Comparison of ENCODE assay signal across 8 mouse cellular contexts in genomic region chr3:52258532-52258931, GRCm38 (mm10). TPM values are rescaled to one million over a fixed set of nuclear protein-coding genes. Genes with fewer than 3 reads are reported as not detected.
A peak's percentile ranks its signal among the peaks of the same experiment; 100 is the strongest.
DNase-seq lines count a peak whose midpoint lies in the region; ATAC-seq and TF ChIP-seq lines count a peak whose summit lies in the region.
"Had no signal": no experiment of that assay in that cellular context is flagged by ENCODE, and none has a peak within 500 bp of the region (broad histone marks: within the 10 kb centered on the region; RNA-seq: fewer than 3 reads in every experiment).

No protein-coding gene starts in this region.

- no peaks in the 10 kb centered on the region for H3K9me3 ChIP-seq in intestine, postnatal 0 days (ENCODE audit: control insufficient read depth)
- H3K9me3 ChIP-seq: limb, embryonic 13.5 days had no signal

- H3K36me3 ChIP-seq in intestine, postnatal 0 days (ENCODE audit: control insufficient read depth, insufficient read depth): no peaks in the 10 kb centered on the region
- H3K36me3 ChIP-seq: limb, embryonic 13.5 days had no signal

- WGBS in intestine, postnatal 0 days: 42% methylated on average over 3 of the region's 3 CpGs

- ATAC-seq in intestine, postnatal 0 days: no peak

- no peak overlapping the region for H3K27ac ChIP-seq in intestine, postnatal 0 days (ENCODE audit: low read depth, low read length)
- H3K27ac ChIP-seq: limb, embryonic 13.5 days had no signal

- H3K4me3 ChIP-seq in intestine, postnatal 0 days (ENCODE audit: low read depth, low read length): no peak overlapping the region

- no peaks in the 10 kb centered on the region for H3K4me1 ChIP-seq in intestine, postnatal 0 days (replicated peaks; ENCODE audit: control insufficient read depth, insufficient read depth, low read length)

- H3K9ac ChIP-seq in intestine, postnatal 0 days (ENCODE audit: low read depth, low read length): no peak overlapping the region

- DNase-seq in testis, postnatal 10 days (ENCODE audit: low spot score): peak; percentile 50
- DNase-seq in testis, postnatal 14 days (ENCODE audit: low spot score): no peak
- DNase-seq in heart, adult 8-10 months (ENCODE audit: low spot score): peak; percentile 68
- peak; percentile 68 for DNase-seq in kidney, postnatal 14 days
- DNase-seq in MN1 (ENCODE audit: low spot score): no peak
- DNase-seq in spleen, adult 12 weeks (ENCODE audit: low spot score): no peak

- TF ChIP-seq CTCF in intestine, postnatal 0 days (IDR thresholded peaks at IDR 0.05; ENCODE audit: low read depth): no peak

- H3K4me2 ChIP-seq in intestine, postnatal 0 days (replicated peaks; ENCODE audit: low read depth): no peak overlapping the region

- 0 out of 2 replicates have a peak, but pooled peaks cover 5% of the 10 kb centered on the region for H3K27me3 ChIP-seq in intestine, postnatal 0 days (replicated peaks; ENCODE audit: control insufficient read depth, insufficient read depth, low read length)

RNA-seq across cellular contexts. Expression of gene Foxo1, which starts 9.6 kb away (rescaled TPM):
- total RNA-seq in heart, adult 8-10 months (2022): 10 to 100 TPM in 3 of 4 experiments, 1 to 10 TPM in 1; 9.4 to 11.7 (median 10.8) TPM
- polyA plus RNA-seq in intestine, postnatal 0 days (2015; fragmentation: Nextera tagmentation; extraction: Ambion mirVana): 4.4 and 4.6 TPM in 2 replicates

Comparison
In these comparisons a context has a peak if more than half of its experiments do, and no peak if none do; other contexts are left out.
1. DNase-seq: peak in testis, postnatal 10 days (single experiment), heart, adult 8-10 months (single experiment) and kidney, postnatal 14 days (single experiment); none in testis, postnatal 14 days (single experiment), MN1 (single experiment) and spleen, adult 12 weeks (single experiment).